Mouse (Mus musculus): Measurements from ENCODE around the gene Hmgn1. TPM values are rescaled to one million over a fixed set of nuclear protein-coding genes. Genes with fewer than 3 reads are reported as not detected.
A peak's percentile ranks its signal among the peaks of the same experiment; 100 is the strongest.
"Not testable (repeated sequence)": the region's sequence is repeated elsewhere in the genome, so short reads cannot be mapped to it uniquely, and the experiment has no call there.

Hmgn1 gene
- polyA plus RNA-seq, 1 experiment = 52.4 TPM

GRCm38 (mm10) chr16:96149311-96149710 is 21.8 kb upstream of the Hmgn1 start:
- Histone ChIP-seq H3K4me1 (ENCODE audit: control insufficient read depth, insufficient read depth, insufficient read length, low read length) (no peaks in the 10 kb centered on the region), H3K4me3 (ENCODE audit: insufficient read depth, low read depth, low read length) (no peak overlapping the region), H3K27ac (replicated peaks; ENCODE audit: low read depth, low read length) (no peak overlapping the region)

- H3K4me1 ChIP-seq (ENCODE audit: control insufficient read depth, insufficient read depth, insufficient read length, low read length) = no peaks in the 10 kb centered on the region
- no peak overlapping the region for H3K4me3 ChIP-seq (ENCODE audit: insufficient read depth, low read depth, low read length)
- H3K27ac ChIP-seq (replicated peaks; ENCODE audit: low read depth, low read length) = no peak overlapping the region
Observed at GRCm38 (mm10) chr16:96148834-96149233, 21.3 kb upstream of the Hmgn1 start.

GRCm38 (mm10) chr16:96145814-96146213 is 18.3 kb upstream of the Hmgn1 start:
- no peak overlapping the region for H3K27ac ChIP-seq (replicated peaks; ENCODE audit: low read depth, low read length)
- H3K4me3 ChIP-seq (ENCODE audit: insufficient read depth, low read depth, low read length) = peak overlapping the region; percentile 79
- no peaks in the 10 kb centered on the region for H3K4me1 ChIP-seq (ENCODE audit: control insufficient read depth, insufficient read depth, insufficient read length, low read length)

GRCm38 (mm10) chr16:96145110-96145800 is 17.7 kb upstream of the Hmgn1 start, which contains the start of gene Wrb:
Wrb (plus strand) TSS chr16:96145407.
- H3K27ac ChIP-seq (replicated peaks; ENCODE audit: low read depth, low read length) = no peak within 1 kb of the TSS
- no peaks in the 10 kb centered on the region for H3K4me1 ChIP-seq (ENCODE audit: control insufficient read depth, insufficient read depth, insufficient read length, low read length)
- peak within 1 kb of the TSS; percentile 79 for H3K4me3 ChIP-seq (ENCODE audit: insufficient read depth, low read depth, low read length)

- H3K27ac ChIP-seq (replicated peaks; ENCODE audit: low read depth, low read length); H3K4me3 ChIP-seq (ENCODE audit: insufficient read depth, low read depth, low read length); H3K4me1 ChIP-seq (ENCODE audit: control insufficient read depth, insufficient read depth, insufficient read length, low read length): not testable (repeated sequence)
Observed at GRCm38 (mm10) chr16:96144748-96145109, 17.2 kb upstream of the Hmgn1 start.

- no peak overlapping the region for H3K27ac ChIP-seq (replicated peaks; ENCODE audit: low read depth, low read length)
- H3K4me1 ChIP-seq (ENCODE audit: control insufficient read depth, insufficient read depth, insufficient read length, low read length) = peaks cover 2% of the 10 kb centered on the region; the same call in 1 of the 2 replicates
- H3K4me3 ChIP-seq (ENCODE audit: insufficient read depth, low read depth, low read length) = peak overlapping the region; percentile 92
Observed at GRCm38 (mm10) chr16:96128466-96128865, 937 bp upstream of the Hmgn1 start.

- H3K4me3 ChIP-seq (ENCODE audit: insufficient read depth, low read depth, low read length) = peak overlapping the region; percentile 94
- peaks cover 2% of the 10 kb centered on the region; the same call in 1 of the 2 replicates for H3K4me1 ChIP-seq (ENCODE audit: control insufficient read depth, insufficient read depth, insufficient read length, low read length)
- peak overlapping the region; percentile 71 for H3K27ac ChIP-seq (replicated peaks; ENCODE audit: low read depth, low read length)
Observed at GRCm38 (mm10) chr16:96127288-96127656, 257 bp downstream of the Hmgn1 start.

GRCm38 (mm10) chr16:96126684-96127171 is 801 bp downstream of the Hmgn1 start:
- Histone ChIP-seq H3K27ac (replicated peaks; ENCODE audit: low read depth, low read length) (no peak overlapping the region), H3K4me3 (ENCODE audit: insufficient read depth, low read depth, low read length) (peak overlapping the region; percentile 94), H3K4me1 (ENCODE audit: control insufficient read depth, insufficient read depth, insufficient read length, low read length) (peaks cover 2% of the 10 kb centered on the region; the same call in 1 of the 2 replicates)

GRCm38 (mm10) chr16:96120022-96120623 is 7.4 kb downstream of the Hmgn1 start:
- Histone ChIP-seq H3K27ac (replicated peaks; ENCODE audit: low read depth, low read length) (no peak overlapping the region), H3K4me3 (ENCODE audit: insufficient read depth, low read depth, low read length) (no peak overlapping the region), H3K4me1 (ENCODE audit: control insufficient read depth, insufficient read depth, insufficient read length, low read length) (no peaks in the 10 kb centered on the region)

GRCm38 (mm10) chr16:96114729-96115128 is 12.8 kb downstream of the Hmgn1 start:
- no peaks in the 10 kb centered on the region for H3K4me1 ChIP-seq (ENCODE audit: control insufficient read depth, insufficient read depth, insufficient read length, low read length)
- H3K4me3 ChIP-seq (ENCODE audit: insufficient read depth, low read depth, low read length) = no peak overlapping the region
- no peak overlapping the region for H3K27ac ChIP-seq (replicated peaks; ENCODE audit: low read depth, low read length)

- Histone ChIP-seq H3K4me1 (ENCODE audit: control insufficient read depth, insufficient read depth, insufficient read length, low read length) (no peaks in the 10 kb centered on the region), H3K4me3 (ENCODE audit: insufficient read depth, low read depth, low read length) (no peak overlapping the region), H3K27ac (replicated peaks; ENCODE audit: low read depth, low read length) (no peak overlapping the region)
Observed at GRCm38 (mm10) chr16:96112769-96113168, 14.8 kb downstream of the Hmgn1 start.

GRCm38 (mm10) chr16:96110655-96111345 is 16.7 kb downstream of the Hmgn1 start:
- Histone ChIP-seq H3K27ac (replicated peaks; ENCODE audit: low read depth, low read length) (no peak overlapping the region), H3K4me3 (ENCODE audit: insufficient read depth, low read depth, low read length) (no peak overlapping the region), H3K4me1 (ENCODE audit: control insufficient read depth, insufficient read depth, insufficient read length, low read length) (no peaks in the 10 kb centered on the region)

- Histone ChIP-seq H3K27ac (replicated peaks; ENCODE audit: low read depth, low read length) (no peak overlapping the region), H3K4me3 (ENCODE audit: insufficient read depth, low read depth, low read length) (no peak overlapping the region), H3K4me1 (ENCODE audit: control insufficient read depth, insufficient read depth, insufficient read length, low read length) (no peaks in the 10 kb centered on the region)
Observed at GRCm38 (mm10) chr16:96109673-96110072, 17.9 kb downstream of the Hmgn1 start.

GRCm38 (mm10) chr16:96103036-96103435 is 24.5 kb downstream of the Hmgn1 start:
- Histone ChIP-seq H3K4me3 (ENCODE audit: insufficient read depth, low read depth, low read length) (no peak overlapping the region), H3K27ac (replicated peaks; ENCODE audit: low read depth, low read length) (no peak overlapping the region), H3K4me1 (ENCODE audit: control insufficient read depth, insufficient read depth, insufficient read length, low read length) (no peaks in the 10 kb centered on the region)

GRCm38 (mm10) chr16:96097811-96098210 is 29.7 kb downstream of the Hmgn1 start:
- H3K4me3 ChIP-seq (ENCODE audit: insufficient read depth, low read depth, low read length); H3K27ac ChIP-seq (replicated peaks; ENCODE audit: low read depth, low read length); H3K4me1 ChIP-seq (ENCODE audit: control insufficient read depth, insufficient read depth, insufficient read length, low read length): not testable (repeated sequence)

Data from brown adipose tissue, adult 24 weeks (tissue).